Mouse (Mus musculus) layer of hippocampus, adult 8-10 months (tissue): ENCODE data around the gene Nphp4. TPM values are rescaled to one million over a fixed set of nuclear protein-coding genes. Genes with fewer than 3 reads are reported as not detected.
A peak's percentile ranks its signal among the peaks of the same experiment; 100 is the strongest.

Experiments used
- DNase-seq, 2 experiments: peaks; one replicate each; pipeline ENCODE4 v3.0.0; 2022; ENCODE audit warnings: low spot score in 2 of 2
- total RNA-seq, 4 experiments: library from RNA; stranded (reverse); gene quantifications; 2 replicates each; pipeline ENCODE4 v1.2.4; 2022

The Nphp4 gene
- total RNA-seq, 4 experiments from 2014 or later, result 27.9 to 32.3 (median 29.3) TPM

DNA sequence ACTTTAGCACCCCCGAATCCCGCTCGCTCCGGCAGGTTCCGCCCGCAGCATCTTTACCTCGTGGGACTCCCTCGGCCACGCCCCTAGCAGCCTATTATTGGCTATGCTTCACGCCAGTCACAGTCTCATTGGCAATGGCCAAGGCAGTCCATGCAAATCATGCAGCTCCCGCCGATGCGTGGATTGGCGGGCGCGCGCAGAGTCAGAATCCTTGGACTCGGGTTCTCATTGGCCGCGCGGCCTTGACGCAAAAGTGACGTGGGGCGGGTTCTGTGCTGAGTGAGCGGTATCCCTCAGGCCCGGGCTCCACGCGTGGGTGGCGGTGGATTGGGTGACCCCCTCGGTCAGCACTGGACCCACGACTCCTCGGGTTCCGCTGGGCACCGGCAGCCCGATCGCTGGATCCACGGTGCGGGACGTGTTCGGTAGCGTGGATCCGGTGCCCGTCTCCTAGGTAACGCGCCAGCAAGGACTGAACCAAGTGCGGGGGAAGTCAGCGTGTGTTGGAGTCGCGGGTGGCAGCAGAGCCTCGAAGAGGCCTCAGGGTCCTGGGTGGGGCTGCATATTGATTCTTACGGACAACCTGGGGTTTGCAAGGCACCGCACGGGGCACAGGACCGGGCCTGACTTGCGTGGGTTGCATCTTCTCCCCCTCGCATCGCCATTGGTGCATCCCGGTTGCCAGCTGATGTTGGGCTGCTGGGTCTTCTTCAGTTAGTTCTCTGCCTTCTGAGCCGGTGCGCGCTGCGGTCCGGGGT, 1.1 kb downstream of the Nphp4 start, which contains the start of gene Kcnab2:
Kcnab2 (minus strand) TSS at position 406 of the 758 bp plus-strand sequence.
- peak; percentile 99 to 100 for DNase-seq

DNA sequence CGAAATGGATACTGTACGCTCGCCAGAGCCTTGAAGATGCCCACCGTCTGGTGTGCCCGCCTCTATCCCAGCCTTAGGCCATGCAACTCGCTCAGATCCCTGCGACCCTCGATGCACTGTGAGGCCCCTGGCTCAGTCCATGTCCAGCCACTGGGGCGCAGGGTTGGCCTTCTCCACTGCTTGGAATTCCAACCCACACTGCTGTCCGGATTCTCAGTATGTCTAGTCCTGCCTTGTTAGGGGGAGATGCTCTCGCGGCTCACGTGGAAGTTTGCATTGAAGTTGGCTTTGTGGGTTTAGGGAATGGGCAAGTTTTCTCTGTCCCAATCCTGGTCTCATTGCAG, 1.7 kb downstream of the Nphp4 start:
- DNase-seq, result no peak

DNA sequence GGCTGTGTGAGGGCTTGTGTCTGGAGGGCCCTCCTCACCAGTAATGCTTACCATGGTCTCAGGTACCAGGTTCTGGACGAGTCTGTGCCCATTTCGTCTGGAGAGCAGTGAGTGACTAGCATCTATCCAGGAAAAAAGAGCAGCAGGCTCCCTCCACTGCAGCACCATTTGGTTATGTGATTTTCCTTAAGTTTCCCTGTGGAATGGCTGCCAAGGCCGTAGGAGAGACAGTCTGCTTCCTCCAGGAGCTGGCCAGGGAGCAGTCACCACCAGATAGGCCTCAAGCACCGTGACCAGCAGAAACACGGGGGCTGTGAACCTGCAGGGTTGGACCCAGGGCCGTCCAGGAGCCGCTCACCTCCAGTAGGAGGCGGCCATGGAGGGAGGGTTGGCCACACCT, 3.9 kb downstream of the Nphp4 start:
- DNase-seq, result no peak

DNA sequence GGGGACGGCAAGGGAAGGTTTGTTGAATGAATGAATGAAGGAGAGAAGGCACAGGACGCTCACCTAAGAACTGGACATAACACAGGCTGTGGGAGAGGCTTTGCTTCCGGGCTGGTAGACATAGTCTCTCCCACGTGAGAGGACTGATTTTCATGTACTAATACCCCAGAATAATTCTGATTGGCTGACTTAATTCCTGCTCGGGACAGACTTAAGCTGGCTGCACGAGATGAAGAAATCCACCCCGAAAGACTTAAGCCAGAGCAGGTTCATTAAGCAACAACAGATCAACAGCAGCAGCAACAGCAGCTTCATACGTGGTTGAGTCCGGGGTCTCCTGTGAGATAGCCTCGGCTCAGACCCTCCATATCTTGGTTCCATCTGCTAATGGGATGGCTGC, 11.5 kb downstream of the Nphp4 start:
- no peak for DNase-seq

DNA sequence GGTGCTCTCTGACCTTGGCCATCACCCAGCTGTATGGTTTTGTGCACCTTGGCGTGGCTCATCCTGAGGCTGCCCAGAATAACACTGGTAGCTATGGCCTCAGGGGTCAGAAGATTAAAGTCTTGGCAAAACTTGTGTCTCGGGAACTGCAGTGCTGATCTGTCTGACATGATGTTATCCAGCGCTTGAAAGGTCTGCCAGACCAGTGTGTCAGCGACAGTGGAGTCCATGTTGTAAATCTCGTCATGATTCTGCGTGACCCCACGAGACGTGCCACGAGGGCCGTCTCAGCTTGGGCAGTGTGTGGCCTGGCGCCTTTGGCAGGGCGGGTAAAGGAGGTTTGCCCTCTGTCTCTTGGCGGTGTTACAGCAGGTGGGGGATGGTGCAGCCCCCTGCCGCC, 13.8 kb downstream of the Nphp4 start:
- no peak for DNase-seq

DNA sequence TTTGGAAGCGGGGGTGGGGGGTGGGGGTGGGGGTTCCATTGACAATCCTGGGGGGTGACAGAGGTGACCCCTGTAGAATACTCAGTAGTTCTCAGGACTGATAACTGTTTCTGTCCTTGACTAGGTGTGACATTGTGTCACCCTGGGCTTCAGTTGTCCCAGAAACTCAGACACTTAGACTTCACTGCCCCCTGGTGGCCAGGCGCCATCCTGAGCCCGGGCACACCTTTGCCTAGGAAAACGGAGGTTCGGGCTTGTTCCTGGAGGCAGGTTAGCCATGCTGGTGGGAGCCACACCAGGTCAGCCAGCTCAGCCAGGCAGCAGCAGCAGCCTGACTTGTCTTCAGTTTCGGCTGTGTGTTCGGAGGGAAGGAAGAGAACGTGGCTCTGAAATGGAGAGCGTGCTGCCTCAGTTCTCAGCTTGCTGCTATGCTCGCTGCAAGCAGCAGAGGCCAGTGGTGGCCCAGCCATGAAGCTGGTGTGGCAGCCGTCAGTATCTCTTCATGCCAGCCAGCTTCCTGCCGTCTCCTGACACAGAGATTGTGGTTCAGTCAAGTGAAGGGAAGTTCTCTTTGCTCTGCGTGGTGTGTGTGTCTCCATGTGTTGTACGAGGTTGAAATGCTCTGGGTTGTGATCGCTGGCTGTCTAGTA, 14.9 kb downstream of the Nphp4 start:
- peak in 1 of 2 experiments; percentile 83 for DNase-seq

DNA sequence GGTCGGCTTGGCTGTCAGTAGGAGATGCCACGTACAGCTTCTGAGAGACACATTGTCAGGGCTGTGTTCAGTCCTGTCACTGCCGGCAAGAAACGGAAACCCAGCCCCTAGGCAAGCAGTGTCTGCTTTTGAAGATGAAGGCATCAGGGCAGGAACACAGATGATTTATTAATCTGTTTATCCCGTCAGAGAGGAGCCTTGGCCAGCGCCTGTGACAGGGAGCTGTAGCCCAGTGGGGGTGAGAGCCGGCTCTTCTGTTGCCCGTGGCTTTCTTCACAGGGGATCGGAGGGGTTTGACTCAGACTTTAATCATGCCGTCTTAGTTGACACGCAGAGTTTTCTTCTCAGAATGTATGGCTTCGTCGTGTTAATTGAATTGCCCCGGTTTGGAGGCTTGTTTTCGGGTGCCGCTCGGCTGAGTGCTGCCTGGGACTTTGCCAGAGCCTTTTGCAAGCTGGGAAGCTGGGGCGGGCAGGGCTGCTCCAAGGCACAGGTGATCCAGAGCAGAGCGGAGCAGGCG, 17.9 kb downstream of the Nphp4 start:
- no peak for DNase-seq

DNA sequence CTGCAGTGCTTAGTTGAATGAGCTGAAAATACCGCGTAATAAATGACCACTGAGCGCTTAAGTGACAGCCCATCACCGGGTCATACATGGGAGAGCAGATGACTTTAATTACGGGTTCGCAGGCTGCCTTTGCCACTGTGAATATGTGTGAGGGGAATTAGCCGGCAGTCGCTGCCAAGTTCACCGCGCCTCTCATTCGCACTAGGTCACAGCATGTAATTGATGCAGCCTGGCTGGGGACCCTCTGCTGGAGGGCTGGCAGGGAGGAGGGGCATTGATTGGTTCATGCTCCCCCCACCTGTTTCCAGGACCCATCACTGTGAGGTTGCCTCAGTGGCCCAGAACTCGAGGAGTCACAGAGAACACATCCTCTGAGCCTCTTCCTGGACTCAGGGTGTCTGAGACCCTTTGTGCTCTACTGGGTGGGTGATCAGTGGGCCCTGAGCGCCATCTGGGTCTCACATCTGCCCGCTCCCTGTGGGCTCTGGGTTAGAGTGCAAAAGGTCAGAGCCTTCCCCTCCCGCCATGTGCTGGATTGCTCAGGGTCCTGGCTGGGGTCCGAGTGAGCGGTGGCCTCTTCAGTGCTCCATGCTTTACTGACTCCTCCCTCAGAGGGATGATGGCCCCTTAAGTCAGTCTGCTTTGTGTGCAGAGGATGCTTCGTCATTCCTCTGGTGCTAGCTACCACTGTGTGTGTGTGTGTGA, 35.9 kb downstream of the Nphp4 start:
- DNase-seq, result no peak

DNA sequence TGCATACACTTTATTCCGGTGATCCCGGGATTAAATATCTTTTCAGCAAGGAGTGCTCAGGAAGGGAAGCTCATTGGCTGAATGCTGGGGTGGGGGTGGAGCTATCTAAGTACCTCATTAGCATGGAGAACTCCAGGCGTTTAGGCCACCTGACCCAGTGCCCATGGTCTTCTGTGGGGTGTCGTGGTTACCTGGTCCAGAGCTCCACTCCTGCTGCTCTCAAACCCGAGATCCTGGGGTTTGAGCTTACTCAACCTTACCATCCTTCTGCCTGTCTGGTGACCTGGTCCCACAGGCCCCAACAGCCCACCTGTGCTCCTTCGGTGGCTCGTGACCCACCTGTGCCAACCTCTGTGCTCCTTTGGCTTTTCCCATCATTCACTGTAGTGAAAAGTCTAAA, 38.4 kb downstream of the Nphp4 start:
- no peak for DNase-seq

DNA sequence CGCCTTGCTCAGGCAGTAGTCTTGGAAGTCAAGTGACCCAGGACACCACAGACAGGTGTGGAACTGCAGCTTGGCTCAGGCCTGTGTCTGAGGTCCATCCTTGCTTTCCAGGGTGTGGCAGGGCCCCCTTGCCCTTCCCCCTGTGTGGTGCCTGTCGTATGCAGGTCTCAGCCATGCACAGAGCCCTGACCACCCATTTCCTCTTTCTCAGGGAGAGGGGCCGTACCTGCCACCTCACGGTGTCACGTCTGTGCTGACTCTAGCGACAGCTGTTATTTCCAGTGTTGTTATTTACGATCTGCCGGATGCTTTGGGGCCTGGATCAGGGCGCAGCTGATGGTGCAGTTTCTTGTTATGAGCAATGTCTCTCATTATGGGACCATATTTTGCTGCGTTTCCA, 42.6 kb downstream of the Nphp4 start:
- DNase-seq, result no peak

DNA sequence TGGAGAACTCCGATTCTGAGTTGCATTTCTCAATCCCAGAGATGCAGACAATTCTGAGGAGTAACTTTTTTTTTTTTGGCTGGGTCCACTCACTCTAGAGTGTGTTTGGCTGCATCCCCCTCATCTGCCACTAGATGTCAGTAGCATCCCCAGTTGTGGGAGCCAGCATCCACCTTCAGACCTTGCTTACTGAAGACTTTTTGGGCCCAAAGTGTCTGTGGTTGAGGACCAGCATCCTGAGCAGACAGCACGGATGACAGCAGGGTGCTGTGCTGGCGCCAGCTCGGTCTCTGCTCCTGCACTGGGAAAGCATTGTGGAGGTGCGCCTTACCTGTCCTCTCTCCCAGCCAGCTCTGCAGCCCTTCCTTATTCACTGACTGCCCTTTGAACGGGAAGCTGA, 43.6 kb downstream of the Nphp4 start:
- DNase-seq, result peak in 1 of 2 experiments; percentile 69

DNA sequence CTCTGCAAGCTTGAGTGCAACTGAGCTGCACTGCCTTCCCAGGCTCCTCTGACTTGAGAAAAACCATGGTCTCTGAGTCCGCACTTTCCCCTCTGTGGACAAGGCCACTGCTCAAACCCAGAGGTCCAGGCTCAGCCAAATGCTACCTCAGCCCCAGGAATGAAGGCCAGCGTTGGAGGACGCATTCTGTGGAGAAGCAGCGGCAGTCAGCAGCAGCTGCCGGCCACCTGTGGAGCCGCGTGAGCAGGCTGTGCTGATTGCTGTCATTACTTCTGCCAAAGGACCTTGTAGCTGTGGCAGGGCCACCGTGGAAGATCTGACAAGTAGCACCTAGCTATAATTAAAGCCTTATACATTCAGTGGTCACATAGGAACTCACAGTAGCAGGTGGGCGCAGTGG, 56.4 kb downstream of the Nphp4 start:
- no peak for DNase-seq

DNA sequence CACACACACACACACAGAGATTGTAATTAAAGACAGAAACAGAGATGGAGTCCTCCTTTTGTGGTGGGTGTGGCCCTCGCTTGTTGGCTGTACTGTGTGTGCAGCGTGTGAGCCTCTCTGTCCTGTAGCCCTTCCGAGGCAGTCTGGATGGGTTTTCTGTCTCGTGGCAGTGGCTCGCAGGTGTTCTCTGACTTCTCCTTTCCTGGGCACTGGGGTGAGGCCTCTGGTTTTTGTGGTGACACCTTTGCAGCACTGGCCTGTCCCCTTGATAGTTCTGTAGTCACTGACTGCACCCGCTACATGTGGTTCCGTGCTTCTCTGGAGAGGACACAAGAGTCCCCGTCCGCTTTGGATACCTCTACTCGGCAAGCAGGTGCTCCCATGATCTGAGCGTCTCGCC, 63.2 kb downstream of the Nphp4 start:
- DNase-seq, result no peak

DNA sequence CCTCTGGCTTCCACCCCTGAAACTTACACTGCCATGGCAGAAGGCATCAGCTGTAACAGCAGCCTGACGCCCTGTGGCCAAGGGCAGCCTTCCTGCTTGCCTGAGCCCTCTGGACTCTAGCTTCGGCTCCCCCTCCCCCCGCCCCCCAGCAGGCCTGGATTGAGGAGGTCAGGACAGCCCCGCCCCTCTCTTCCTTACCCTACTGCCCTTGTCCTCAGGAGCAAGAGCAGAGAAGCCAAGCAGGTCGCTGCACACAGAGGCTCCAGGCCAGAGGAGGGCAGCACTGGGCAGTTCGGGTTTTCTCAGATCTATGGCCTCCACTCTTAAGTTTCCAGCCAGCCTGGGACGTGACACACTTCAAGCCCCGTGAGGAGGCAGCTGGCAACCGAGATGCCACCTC, 64.7 kb downstream of the Nphp4 start:
- DNase-seq, result no peak

DNA sequence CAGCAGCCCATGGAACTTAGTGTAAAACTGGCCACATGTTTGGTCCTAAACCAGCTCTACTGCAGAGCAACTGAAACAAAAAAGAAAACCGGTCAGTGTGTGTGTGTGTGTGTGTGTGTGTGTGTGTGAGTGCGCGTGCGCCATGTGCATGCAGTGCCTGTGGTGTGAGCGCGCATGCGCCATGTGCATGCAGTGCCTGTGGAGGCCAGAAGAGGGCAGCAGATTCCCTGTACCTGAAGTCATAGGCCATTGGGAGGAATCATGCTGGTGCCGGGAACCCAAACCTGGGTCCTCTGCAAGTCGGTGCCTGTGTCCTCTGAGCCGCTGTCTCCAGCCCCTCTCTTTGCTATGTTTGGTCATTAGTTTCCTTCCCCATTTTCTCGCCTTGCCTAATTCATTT, 65.9 kb downstream of the Nphp4 start:
- no peak for DNase-seq

DNA sequence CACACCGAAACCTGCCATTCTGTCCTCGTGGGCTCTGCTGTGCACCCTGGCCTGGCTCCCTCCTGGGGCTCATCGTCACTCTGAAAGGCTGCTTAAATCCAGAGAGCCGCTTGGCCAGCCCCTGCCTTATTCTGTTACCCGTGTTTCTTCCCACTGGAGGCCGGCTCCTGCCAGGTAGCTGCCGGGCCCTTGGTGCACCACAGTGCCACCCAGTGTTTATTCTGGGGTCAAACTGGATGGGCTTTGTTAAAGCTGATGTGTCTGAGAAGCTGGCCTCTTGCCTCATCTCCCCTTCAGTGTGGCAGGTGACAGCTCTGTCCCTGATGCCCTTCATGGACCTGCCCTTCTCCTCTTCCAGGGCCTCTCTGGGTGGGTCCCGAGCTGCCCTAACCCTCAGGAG, 70.0 kb downstream of the Nphp4 start:
- DNase-seq, result no peak

DNA sequence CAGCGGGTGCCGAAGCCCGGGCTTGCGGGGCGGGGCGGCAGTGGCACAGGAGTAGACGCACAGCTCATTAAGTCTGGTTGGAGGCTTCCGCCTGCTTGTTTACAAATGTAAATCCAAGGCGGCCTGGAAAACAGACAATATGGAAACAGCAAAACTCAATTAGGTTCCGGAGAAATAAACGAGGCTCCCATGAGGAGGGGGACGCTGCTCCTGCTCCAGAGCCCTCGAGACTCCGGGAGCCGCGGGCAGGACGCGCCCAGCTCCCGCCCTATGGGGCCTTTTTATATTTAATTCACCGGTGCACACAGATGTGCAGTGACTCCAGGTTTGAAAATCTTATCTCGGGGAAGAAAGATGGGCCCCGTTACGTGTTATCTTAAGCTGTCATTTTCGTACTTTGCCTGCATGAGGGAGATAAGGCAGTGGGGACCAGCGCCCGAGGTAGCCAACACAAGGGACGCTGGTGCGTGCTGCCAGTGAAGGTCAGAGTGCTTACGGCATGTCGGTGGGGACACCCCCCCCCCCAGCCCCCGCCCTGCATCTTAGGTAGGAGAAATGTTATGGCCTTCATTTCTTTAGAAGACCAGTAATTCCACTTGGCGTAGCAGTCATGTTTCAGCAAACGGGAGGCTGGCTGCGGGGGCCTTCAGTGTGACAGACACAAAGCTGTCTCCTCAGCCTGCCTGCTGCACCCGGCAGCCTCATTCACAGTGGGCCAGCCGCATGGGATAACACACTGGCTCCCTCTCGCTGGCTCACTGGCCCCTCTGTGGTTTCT, 71.6 kb downstream of the Nphp4 start:
- peak in 1 of 2 experiments; percentile 29 for DNase-seq

DNA sequence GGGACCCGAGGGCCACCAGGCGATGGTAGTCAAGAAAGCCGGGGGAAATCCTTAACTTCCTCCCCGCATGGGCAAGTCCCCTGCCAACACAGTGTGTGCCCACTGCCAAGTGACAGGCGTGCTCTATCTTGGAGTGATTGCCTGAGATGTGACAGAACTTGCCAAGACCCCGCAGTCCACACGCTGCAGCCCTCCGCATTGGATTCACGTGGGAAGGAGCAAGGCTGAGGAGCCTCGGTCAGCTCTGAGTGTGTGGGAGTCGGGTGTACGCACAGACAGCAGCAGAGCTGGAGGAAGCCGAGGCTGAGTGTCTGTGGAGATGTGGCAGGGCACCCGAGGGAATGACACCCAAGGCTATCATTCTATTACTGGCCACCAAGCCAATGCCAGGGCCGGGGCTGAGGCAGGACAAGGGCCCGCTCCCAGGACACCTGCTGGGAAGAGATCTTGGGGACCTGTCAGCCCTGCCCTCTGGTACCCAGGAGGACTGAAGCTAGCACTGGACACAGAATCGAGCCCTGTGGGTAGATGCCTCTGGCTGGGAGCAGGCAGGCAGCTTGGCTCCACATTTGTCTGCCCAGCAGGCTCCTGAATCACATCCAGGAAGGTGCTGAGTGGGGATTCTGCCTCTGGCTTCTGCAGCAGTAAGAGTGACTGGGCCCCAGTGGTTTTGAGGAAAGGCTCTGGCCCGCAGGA, 73.1 kb downstream of the Nphp4 start:
- no peak for DNase-seq

DNA sequence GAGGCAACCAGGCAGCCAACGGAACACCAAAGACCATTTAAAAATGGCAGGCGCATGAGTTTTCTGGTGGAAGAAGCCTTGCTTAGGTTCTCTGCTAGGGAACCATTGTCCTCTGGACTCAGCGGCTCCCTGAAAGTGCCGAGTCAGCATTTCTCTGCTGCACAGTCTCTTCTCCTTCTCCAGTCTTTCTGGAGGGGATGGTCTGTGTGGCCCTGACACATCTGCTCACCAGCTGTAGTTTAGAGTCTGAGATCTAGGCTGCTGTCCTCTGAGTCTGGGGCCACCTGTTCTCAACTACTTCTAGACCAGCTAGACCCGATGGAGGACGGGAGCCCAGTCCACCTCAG, 73.7 kb downstream of the Nphp4 start:
- DNase-seq, result no peak

DNA sequence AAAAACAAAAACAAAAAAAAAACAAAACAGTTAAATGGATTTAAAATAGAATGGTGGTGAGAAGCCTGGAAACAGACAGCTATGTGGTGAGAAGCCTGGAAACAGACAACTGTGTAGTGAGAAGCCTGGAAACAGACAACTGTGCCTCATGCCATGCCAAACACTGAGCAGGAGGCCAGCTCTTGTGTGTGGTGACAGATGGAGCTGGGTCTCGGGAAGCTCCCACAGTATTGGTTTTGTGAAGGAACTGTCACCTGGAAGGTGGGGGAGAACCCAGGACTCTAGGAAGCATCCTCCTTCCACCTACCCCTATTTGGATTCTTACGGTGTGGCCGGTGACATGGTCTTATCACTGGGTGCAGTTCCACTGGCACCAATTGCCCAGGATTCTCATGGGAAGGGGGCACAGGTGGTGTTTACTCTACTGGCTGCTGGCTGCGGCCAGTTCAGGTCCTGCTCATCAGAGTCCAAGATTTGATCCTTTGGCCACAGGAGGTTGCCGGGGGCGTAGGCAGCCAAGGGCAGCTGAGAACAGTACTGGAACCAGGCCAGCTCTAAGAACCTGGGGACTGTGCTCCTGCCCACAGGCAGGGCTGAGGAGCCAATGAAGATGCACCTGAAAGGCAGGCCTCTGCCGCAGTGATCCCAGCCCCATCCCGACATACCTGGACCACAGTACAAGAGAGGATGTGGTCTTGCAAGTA, 77.2 kb downstream of the Nphp4 start:
- DNase-seq, result no peak
